Mouse (Mus musculus): ENCODE measurements at regions not wholly inside any gene's neighbourhood (a gene's known extent, or its start where the extent isn't known, plus 50 kb on each side); places are given as distances from the start of the nearest gene placed in this dataset.

DNA sequence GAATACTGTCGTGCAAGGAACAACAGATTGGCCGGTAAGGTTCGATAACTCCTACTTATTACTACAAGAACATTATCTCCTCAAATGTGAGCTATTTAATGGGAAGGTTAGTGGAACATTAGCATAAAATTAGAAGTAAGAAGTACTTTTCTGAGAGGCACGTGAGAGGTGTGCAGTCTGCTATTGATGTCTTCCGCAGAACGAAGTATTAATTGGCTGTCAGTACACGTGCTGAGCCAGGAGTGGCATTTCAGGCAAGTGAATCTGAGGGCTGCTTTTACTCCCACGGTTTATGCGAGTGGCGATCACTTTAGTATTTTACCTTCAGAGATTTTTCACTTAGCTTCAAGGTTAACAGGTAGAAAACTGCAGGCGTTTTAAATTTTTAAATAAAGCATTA is 270.8 kb downstream of the Arl4a start:
- no peak for TF ChIP-seq POLR2A (IDR thresholded peaks at IDR 0.05; ENCODE audit: insufficient read depth, low read depth, low read length)
- TF ChIP-seq CTCF (IDR thresholded peaks at IDR 0.05), result no peak
